Mouse (Mus musculus) megakaryocyte, embryonic 14.5 days (primary cell): ENCODE results near the gene Trnt1. TPM values are rescaled to one million over a fixed set of nuclear protein-coding genes. Genes with fewer than 3 reads are reported as not detected.

Source experiments
- H3K27me3 ChIP-seq: replicated peaks from 2 replicates; pipeline ENCODE3; 2012; ENCODE audit warnings: inconsistent platforms
- H3K36me3 ChIP-seq: replicated peaks from 2 replicates; pipeline ENCODE3; 2012; ENCODE audit warnings: low read length, inconsistent platforms, mixed read lengths
- H3K4me1 ChIP-seq: 2 replicates; pipeline ENCODE4 v1.6.1; 2012; ENCODE audit warnings: inconsistent platforms
- H3K4me3 ChIP-seq: replicated peaks from 2 replicates; pipeline ENCODE3; 2012; ENCODE audit warnings: moderate library complexity, mild to moderate bottlenecking, inconsistent platforms
- H3K9me3 ChIP-seq: 2 replicates; pipeline ENCODE4 v1.6.1; 2012; ENCODE audit warnings: inconsistent platforms
- FLI1 ChIP-seq: IDR thresholded peaks from 2 replicates; pipeline ENCODE4 v1.6.1; 2012; ENCODE audit warnings: low read length, inconsistent platforms, mixed read lengths
- GATA1 ChIP-seq: IDR thresholded peaks from 3 replicates; pipeline ENCODE4 v1.6.1; 2012; ENCODE audit warnings: mixed read lengths, low read length, inconsistent platforms, borderline replicate concordance
- polyA plus RNA-seq: library from polyadenylated mRNA; stranded (reverse); fragments of >175 nt; gene quantifications from 2 replicates; pipeline ENCODE4 v1.2.3, GENCODE M21; 2012; ENCODE audit warnings: low replicate concordance; ENCODE audit not compliant: insufficient read depth

Trnt1 gene
- polyA plus RNA-seq, 1 experiment = 0.66 TPM

GRCm38 (mm10) chr6:106809161-106809560 is 40.2 kb downstream of the Trnt1 start:
- H3K4me3 ChIP-seq = no peak overlapping the region
- no peaks in the 10 kb centered on the region for H3K36me3 ChIP-seq
- H3K4me1 ChIP-seq = no peaks in the 10 kb centered on the region
- no peaks in the 10 kb centered on the region for H3K9me3 ChIP-seq
- TF ChIP-seq FLI1 = no peak
- no peak for TF ChIP-seq GATA1
- no peaks in the 10 kb centered on the region for H3K27me3 ChIP-seq

- Histone ChIP-seq H3K9me3 (no peaks in the 10 kb centered on the region), H3K4me1 (no peaks in the 10 kb centered on the region), H3K36me3 (no peaks in the 10 kb centered on the region), H3K4me3 (no peak overlapping the region), H3K27me3 (no peaks in the 10 kb centered on the region)
- no peak for TF ChIP-seq GATA1
- TF ChIP-seq FLI1 = no peak
Observed at GRCm38 (mm10) chr6:106810686-106811085, 41.8 kb downstream of the Trnt1 start.

GRCm38 (mm10) chr6:106819246-106819645 is 50.3 kb downstream of the Trnt1 start:
- Histone ChIP-seq H3K9me3 (no peaks in the 10 kb centered on the region), H3K4me3 (no peak overlapping the region), H3K36me3 (no peaks in the 10 kb centered on the region), H3K27me3 (no peaks in the 10 kb centered on the region), H3K4me1 (no peaks in the 10 kb centered on the region)
- TF ChIP-seq GATA1 (no peak), FLI1 (no peak)

- Histone ChIP-seq H3K4me3 (no peak overlapping the region), H3K9me3 (no peaks in the 10 kb centered on the region), H3K4me1 (no peaks in the 10 kb centered on the region), H3K27me3 (no peaks in the 10 kb centered on the region), H3K36me3 (no peaks in the 10 kb centered on the region)
- TF ChIP-seq FLI1 (no peak), GATA1 (no peak)
Observed at GRCm38 (mm10) chr6:106819906-106820305, 51.0 kb downstream of the Trnt1 start.

GRCm38 (mm10) chr6:106820566-106820965 is 51.6 kb downstream of the Trnt1 start:
- H3K36me3 ChIP-seq = no peaks in the 10 kb centered on the region
- H3K9me3 ChIP-seq = no peaks in the 10 kb centered on the region
- no peaks in the 10 kb centered on the region for H3K4me1 ChIP-seq
- no peak for TF ChIP-seq GATA1
- TF ChIP-seq FLI1 = no peak
- H3K4me3 ChIP-seq = no peak overlapping the region
- H3K27me3 ChIP-seq = no peaks in the 10 kb centered on the region

- Histone ChIP-seq H3K4me1 (no peaks in the 10 kb centered on the region), H3K36me3 (no peaks in the 10 kb centered on the region), H3K9me3 (no peaks in the 10 kb centered on the region), H3K4me3 (no peak overlapping the region), H3K27me3 (no peaks in the 10 kb centered on the region)
- no peak for TF ChIP-seq GATA1
- no peak for TF ChIP-seq FLI1
Observed at GRCm38 (mm10) chr6:106822329-106822728, 53.4 kb downstream of the Trnt1 start.

Other genes starting within 250 kb of the Trnt1 start
- gene Il5ra, start 20.1 kb upstream of the Trnt1 start, polyA plus RNA-seq = 1.0 TPM in 1 of 2 replicates, not detected in the other
- gene Crbn, start 31.0 kb downstream of the Trnt1 start, polyA plus RNA-seq = 0.63 TPM in 1 of 2 replicates, not detected in the other